Mouse (Mus musculus) liver, embryonic 15.5 days (tissue): ENCODE measurements at regions not wholly inside any gene's neighbourhood (a gene's known extent, or its start where the extent isn't known, plus 50 kb on each side); places are given as distances from the start of the nearest gene placed in this dataset.

Experiments
- ATAC-seq: fragments of 200-750 bp; cut with Nextera tagmentation; 2 replicates; pipeline ENCODE4 v1.8.0; 2017; ENCODE audit warnings: moderate number of reproducible peaks, mild to moderate bottlenecking, moderate library complexity; ENCODE audit not compliant: insufficient read depth
- H3K27ac ChIP-seq: fragments of 300-500 bp; sonication (generic); replicated peaks from 2 replicates; pipeline ENCODE4 v1.5.1; 2015; ENCODE audit warnings: mild to moderate bottlenecking, inconsistent platforms
- H3K27me3 ChIP-seq: fragments of 300-500 bp; sonication (generic); 2 replicates; pipeline ENCODE4 v1.6.1; 2015; ENCODE audit warnings: mild to moderate bottlenecking, inconsistent platforms
- H3K36me3 ChIP-seq: fragments of 300-500 bp; sonication (generic); replicated peaks from 2 replicates; pipeline ENCODE4 v1.6.1; 2015; ENCODE audit warnings: moderate library complexity, mild to moderate bottlenecking, inconsistent platforms
- H3K4me1 ChIP-seq: fragments of 300-500 bp; sonication (generic); replicated peaks from 2 replicates; pipeline ENCODE4 v1.6.1; 2015; ENCODE audit warnings: inconsistent platforms
- H3K4me2 ChIP-seq: fragments of 300-500 bp; sonication (generic); 2 replicates; pipeline ENCODE4 v1.6.1; 2015; ENCODE audit warnings: moderate library complexity, mild to moderate bottlenecking, inconsistent platforms
- H3K4me3 ChIP-seq: fragments of 300-500 bp; sonication (generic); replicated peaks from 2 replicates; pipeline ENCODE4 v1.5.1; 2015; ENCODE audit warnings: mild to moderate bottlenecking, inconsistent platforms
- H3K9ac ChIP-seq: fragments of 300-500 bp; sonication (generic); 2 replicates; pipeline ENCODE4 v1.6.1; 2015; ENCODE audit warnings: moderate library complexity, mild to moderate bottlenecking, inconsistent platforms
- H3K9me3 ChIP-seq: fragments of 300-500 bp; sonication (generic); replicated peaks from 2 replicates; pipeline ENCODE4 v1.6.1; 2016; ENCODE audit warnings: inconsistent platforms
- WGBS: fragments of 180-500 bp; shearing (Covaris S2); methylation state at CpG from one replicate; pipeline ENCODE4 v1.1.7; 2015; ENCODE audit warnings: mixed read lengths; ENCODE audit not compliant: insufficient replicate concordance; 5-methylcytosine and 5-hydroxymethylcytosine counted together

GRCm38 (mm10) chr10:99564605-99565004 lies 194.9 kb downstream of the Csl start:
- Histone ChIP-seq H3K4me3 (no peak overlapping the region), H3K4me2 (no peak overlapping the region), H3K36me3 (no peaks in the 10 kb centered on the region), H3K27me3 (no peaks in the 10 kb centered on the region), H3K9me3 (no peaks in the 10 kb centered on the region), H3K4me1 (no peaks in the 10 kb centered on the region), H3K27ac (no peak overlapping the region), H3K9ac (no peak overlapping the region)
- ATAC-seq = no peak
- 69% methylated on average over 4 of the region's 4 CpGs for WGBS

- WGBS = 57% methylated on average over 5 of the region's 5 CpGs
- no peaks in the 10 kb centered on the region for H3K4me1 ChIP-seq
- no peak overlapping the region for H3K9ac ChIP-seq
- no peaks in the 10 kb centered on the region for H3K27me3 ChIP-seq
- no peaks in the 10 kb centered on the region for H3K36me3 ChIP-seq
- H3K27ac ChIP-seq = no peak overlapping the region
- H3K4me3 ChIP-seq = no peak overlapping the region
- H3K4me2 ChIP-seq = no peak overlapping the region
- H3K9me3 ChIP-seq = no peaks in the 10 kb centered on the region
- no peak for ATAC-seq
Observed at GRCm38 (mm10) chr10:99568424-99568823, 191.0 kb downstream of the Csl start.

- ATAC-seq = no peak
- Histone ChIP-seq H3K27ac (no peak overlapping the region), H3K4me1 (no peaks in the 10 kb centered on the region), H3K9me3 (no peaks in the 10 kb centered on the region), H3K4me2 (no peak overlapping the region), H3K4me3 (no peak overlapping the region), H3K36me3 (no peaks in the 10 kb centered on the region), H3K27me3 (no peaks in the 10 kb centered on the region), H3K9ac (no peak overlapping the region)
- 38% methylated on average over 2 of the region's 2 CpGs for WGBS
Observed at GRCm38 (mm10) chr10:99570190-99570589, 189.3 kb downstream of the Csl start.

- ATAC-seq = no peak
- H3K9me3 ChIP-seq = no peaks in the 10 kb centered on the region
Observed at GRCm38 (mm10) chr10:99573997-99574396, 185.5 kb downstream of the Csl start.

GRCm38 (mm10) chr10:99575294-99575693 lies 184.2 kb downstream of the Csl start:
- H3K27me3 ChIP-seq = no peaks in the 10 kb centered on the region
- 71% methylated on average over 7 of the region's 7 CpGs for WGBS

More at GRCm38 (mm10) chr10:99573997-99574396, 185.5 kb downstream of the Csl start:
- H3K27me3 ChIP-seq = no peaks in the 10 kb centered on the region
- no peak overlapping the region for H3K4me3 ChIP-seq
- H3K27ac ChIP-seq = no peak overlapping the region
- H3K4me2 ChIP-seq = no peak overlapping the region
- WGBS = 62% methylated on average over 14 of the region's 14 CpGs
- no peak overlapping the region for H3K9ac ChIP-seq
- H3K4me1 ChIP-seq = no peaks in the 10 kb centered on the region
- H3K36me3 ChIP-seq = no peaks in the 10 kb centered on the region

GRCm38 (mm10) chr10:99576301-99576700 lies 183.2 kb downstream of the Csl start:
- ATAC-seq = no peak
- no peak overlapping the region for H3K4me2 ChIP-seq
- no peaks in the 10 kb centered on the region for H3K9me3 ChIP-seq
- H3K4me3 ChIP-seq = no peak overlapping the region
- H3K27me3 ChIP-seq = no peaks in the 10 kb centered on the region
- WGBS = 72% methylated on average over 5 of the region's 5 CpGs
- H3K27ac ChIP-seq = no peak overlapping the region
- no peaks in the 10 kb centered on the region for H3K36me3 ChIP-seq
- H3K4me1 ChIP-seq = no peaks in the 10 kb centered on the region
- H3K9ac ChIP-seq = no peak overlapping the region

More at GRCm38 (mm10) chr10:99575294-99575693, 184.2 kb downstream of the Csl start:
- ATAC-seq = no peak
- Histone ChIP-seq H3K27ac (no peak overlapping the region), H3K4me2 (no peak overlapping the region), H3K4me1 (no peaks in the 10 kb centered on the region), H3K9me3 (no peaks in the 10 kb centered on the region), H3K36me3 (no peaks in the 10 kb centered on the region), H3K4me3 (no peak overlapping the region), H3K9ac (no peak overlapping the region)

GRCm38 (mm10) chr10:99577041-99577681 lies 182.3 kb downstream of the Csl start:
- WGBS = 23% methylated on average over 12 of the region's 12 CpGs
- no peak overlapping the region for H3K9ac ChIP-seq
- no peak for ATAC-seq
- no peak overlapping the region for H3K4me2 ChIP-seq
- no peak overlapping the region for H3K4me3 ChIP-seq
- H3K36me3 ChIP-seq = no peaks in the 10 kb centered on the region
- H3K27ac ChIP-seq = no peak overlapping the region
- no peaks in the 10 kb centered on the region for H3K9me3 ChIP-seq
- H3K27me3 ChIP-seq = no peaks in the 10 kb centered on the region
- no peaks in the 10 kb centered on the region for H3K4me1 ChIP-seq

GRCm38 (mm10) chr10:99578366-99578765 lies 181.1 kb downstream of the Csl start:
- no peaks in the 10 kb centered on the region for H3K36me3 ChIP-seq
- no peak for ATAC-seq
- no peaks in the 10 kb centered on the region for H3K9me3 ChIP-seq
- no peak overlapping the region for H3K9ac ChIP-seq
- no peaks in the 10 kb centered on the region for H3K4me1 ChIP-seq
- H3K4me2 ChIP-seq = no peak overlapping the region
- H3K27ac ChIP-seq = no peak overlapping the region
- 40% methylated on average over 4 of the region's 4 CpGs for WGBS
- H3K27me3 ChIP-seq = no peaks in the 10 kb centered on the region
- H3K4me3 ChIP-seq = no peak overlapping the region

- Histone ChIP-seq H3K9me3 (no peaks in the 10 kb centered on the region), H3K36me3 (no peaks in the 10 kb centered on the region), H3K4me1 (no peaks in the 10 kb centered on the region), H3K4me2 (no peak overlapping the region), H3K4me3 (no peak overlapping the region), H3K9ac (no peak overlapping the region), H3K27me3 (no peaks in the 10 kb centered on the region), H3K27ac (no peak overlapping the region)
- WGBS = 50% methylated on average over 8 of the region's 8 CpGs
- ATAC-seq = no peak
Observed at GRCm38 (mm10) chr10:99580191-99580590, 179.3 kb downstream of the Csl start.

- no peaks in the 10 kb centered on the region for H3K27me3 ChIP-seq
- no peak for ATAC-seq
- no peaks in the 10 kb centered on the region for H3K9me3 ChIP-seq
- no peaks in the 10 kb centered on the region for H3K36me3 ChIP-seq
- no peaks in the 10 kb centered on the region for H3K4me1 ChIP-seq
- no peak overlapping the region for H3K4me2 ChIP-seq
- WGBS = 33% methylated on average over 8 of the region's 8 CpGs
- no peak overlapping the region for H3K9ac ChIP-seq
- no peak overlapping the region for H3K4me3 ChIP-seq
- no peak overlapping the region for H3K27ac ChIP-seq
Observed at GRCm38 (mm10) chr10:99581074-99581473, 178.4 kb downstream of the Csl start.

GRCm38 (mm10) chr10:99584855-99585254 lies 174.6 kb downstream of the Csl start:
- no peak for ATAC-seq
- Histone ChIP-seq H3K27ac (no peak overlapping the region), H3K27me3 (no peaks in the 10 kb centered on the region), H3K4me1 (no peaks in the 10 kb centered on the region), H3K9ac (no peak overlapping the region), H3K4me2 (no peak overlapping the region), H3K36me3 (no peaks in the 10 kb centered on the region), H3K4me3 (no peak overlapping the region), H3K9me3 (no peaks in the 10 kb centered on the region)
- WGBS = 42% methylated on average over 2 of the region's 2 CpGs

- Histone ChIP-seq H3K27me3 (no peaks in the 10 kb centered on the region), H3K36me3 (no peaks in the 10 kb centered on the region), H3K27ac (no peak overlapping the region), H3K4me2 (no peak overlapping the region), H3K4me3 (no peak overlapping the region), H3K9me3 (no peaks in the 10 kb centered on the region), H3K4me1 (no peaks in the 10 kb centered on the region), H3K9ac (no peak overlapping the region)
- 14% methylated on average over 9 of the region's 9 CpGs for WGBS
- no peak for ATAC-seq
Observed at GRCm38 (mm10) chr10:99592220-99592619, 167.2 kb downstream of the Csl start.
